In genomic region chr14:75052451-75052850, GRCm38 (mm10) we compare ENCODE assay signal across 13 mouse cellular contexts. TPM values are rescaled to one million over a fixed set of nuclear protein-coding genes. Genes with fewer than 3 reads are reported as not detected.
DNase-seq lines count a peak whose midpoint lies in the region; ATAC-seq and TF ChIP-seq lines count a peak whose summit lies in the region.
"Had no signal": no experiment of that assay in that cellular context is flagged by ENCODE, and none has a peak within 500 bp of the region (broad histone marks: within the 10 kb centered on the region; RNA-seq: fewer than 3 reads in every experiment).

No protein-coding gene starts in this region.

- no peak overlapping the region for H3K27ac ChIP-seq in heart, postnatal 0 days (ENCODE audit: low read depth)
- no peak overlapping the region for H3K27ac ChIP-seq in stomach, postnatal 0 days (replicated peaks)
- H3K27ac ChIP-seq: limb, embryonic 13.5 days; neural tube, embryonic 13.5 days had no signal

- H3K9me3 ChIP-seq in heart, postnatal 0 days (replicated peaks; ENCODE audit: control insufficient read depth, low read length): no peaks in the 10 kb centered on the region
- H3K9me3 ChIP-seq in stomach, postnatal 0 days (ENCODE audit: control insufficient read depth, low read length): no peaks in the 10 kb centered on the region
- H3K9me3 ChIP-seq: limb, embryonic 13.5 days; neural tube, embryonic 13.5 days had no signal

- no peaks in the 10 kb centered on the region for H3K27me3 ChIP-seq in heart, postnatal 0 days (ENCODE audit: control insufficient read depth, insufficient read depth, low read length)
- H3K27me3 ChIP-seq in stomach, postnatal 0 days (ENCODE audit: control insufficient read depth, insufficient read depth, low read length): no peaks in the 10 kb centered on the region
- H3K27me3 ChIP-seq: limb, embryonic 13.5 days; neural tube, embryonic 13.5 days had no signal

- no peak for TF ChIP-seq EP300 in heart, postnatal 0 days (IDR thresholded peaks at IDR 0.05; ENCODE audit: low read depth)
- no peak for TF ChIP-seq EP300 in stomach, postnatal 0 days (optimal IDR thresholded peaks at IDR 0.05)

- no peak overlapping the region for H3K4me2 ChIP-seq in heart, postnatal 0 days (ENCODE audit: low read depth, low read length)
- no peak overlapping the region for H3K4me2 ChIP-seq in stomach, postnatal 0 days (replicated peaks; ENCODE audit: low read depth)
- H3K4me2 ChIP-seq: heart, embryonic 11.5 days; limb, embryonic 13.5 days; neural tube, embryonic 13.5 days had no signal

- no peaks in the 10 kb centered on the region for H3K4me1 ChIP-seq in heart, postnatal 0 days (ENCODE audit: control insufficient read depth, insufficient read depth)
- no peaks in the 10 kb centered on the region for H3K4me1 ChIP-seq in stomach, postnatal 0 days (replicated peaks; ENCODE audit: control insufficient read depth, insufficient read depth)
- H3K4me1 ChIP-seq: limb, embryonic 13.5 days; neural tube, embryonic 13.5 days had no signal

- peaks cover 11% of the 10 kb centered on the region; the same call in 1 of the 2 replicates for H3K36me3 ChIP-seq in heart, postnatal 0 days (replicated peaks; ENCODE audit: control insufficient read depth, insufficient read depth, low read length)
- no peaks in the 10 kb centered on the region for H3K36me3 ChIP-seq in stomach, postnatal 0 days (ENCODE audit: control insufficient read depth, insufficient read depth, low read length)
- H3K36me3 ChIP-seq: limb, embryonic 13.5 days; neural tube, embryonic 13.5 days had no signal

- DNase-seq in heart, postnatal 0 days (ENCODE audit: low spot score): peak; percentile 16
- DNase-seq in heart, postnatal 25 days (ENCODE audit: low spot score): no peak
- DNase-seq in lung, postnatal 10 days: peak; percentile 20
- DNase-seq in lung, adult 18-20 months: no peak
- peak; percentile 28 for DNase-seq in ZHBTc4 (ENCODE audit: low read depth, low spot score)
- no peak for DNase-seq in stomach, postnatal 0 days (ENCODE audit: low spot score)
- DNase-seq in gastrocnemius, postnatal 36 days: no peak
- DNase-seq in layer of hippocampus, postnatal 10 days (ENCODE audit: low spot score in 2 of 2): no peak
- DNase-seq: adrenal gland, adult 8-10 months; cerebellum, adult 11 months had no signal

- no peak for ATAC-seq in heart, postnatal 0 days (ENCODE audit: insufficient read depth, low read depth)
- no peak for ATAC-seq in stomach, postnatal 0 days (ENCODE audit: low FRiP score, low TSS enrichment)

- intact Hi-C loops in heart, postnatal 25 days (cut with DNase I): no loop called here
- intact Hi-C loops in gastrocnemius, postnatal 36 days (cut with DNase I): no loop called here

- TF ChIP-seq CTCF in heart, postnatal 0 days (IDR thresholded peaks at IDR 0.05; ENCODE audit: low read depth): peak; percentile 29; the same call in 1 of the 2 replicates
- TF ChIP-seq CTCF in stomach, postnatal 0 days (IDR thresholded peaks at IDR 0.05; ENCODE audit: low read depth): peak; percentile 56

- H3K9ac ChIP-seq in heart, postnatal 0 days (replicated peaks; ENCODE audit: low read depth, low read length): no peak overlapping the region
- H3K9ac ChIP-seq in stomach, postnatal 0 days (ENCODE audit: low read length): no peak overlapping the region
- H3K9ac ChIP-seq: limb, embryonic 13.5 days; neural tube, embryonic 13.5 days had no signal

- WGBS in heart, postnatal 0 days: 58% methylated on average over 8 of the region's 8 CpGs
- 60% methylated on average over 8 of the region's 8 CpGs for WGBS in stomach, postnatal 0 days

- no peak overlapping the region for H3K4me3 ChIP-seq in heart, postnatal 0 days (ENCODE audit: low read depth, low read length)
- H3K4me3 ChIP-seq in stomach, postnatal 0 days (ENCODE audit: low read depth, low read length): no peak overlapping the region
- H3K4me3 ChIP-seq: limb, embryonic 13.5 days; neural tube, embryonic 13.5 days had no signal

RNA-seq across cellular contexts. Expression of gene Rubcnl, which starts 36.6 kb away (rescaled TPM):
- 2.9 and 4.4 TPM in 2 replicates for total RNA-seq in heart, postnatal 0 days (2014; rRNA removed; ENCODE audit: low replicate concordance)
- polyA plus RNA-seq in heart, postnatal 0 days (2015; fragmentation: Nextera tagmentation; extraction: Ambion mirVana): 1.0 and 1.1 TPM in 2 replicates
- 1 to 10 TPM in 1 of 2 experiments, under 1 TPM in 1; 0.49 to 1.1 TPM for total RNA-seq in heart, postnatal 25 days (2021)
- polyA plus RNA-seq in stomach, postnatal 0 days (2015; fragmentation: Nextera tagmentation; extraction: Ambion mirVana): 0.23 and 0.27 TPM in 2 replicates
- total RNA-seq in gastrocnemius, postnatal 36 days (2021): under 1 TPM; 0.10 to 0.12 TPM
- 1 to 10 TPM; 1.0 to 1.1 TPM for total RNA-seq in layer of hippocampus, postnatal 10 days (2021)

Comparison
In these comparisons a context has a peak if more than half of its experiments do, and no peak if none do; other contexts are left out.
1. DNase-seq: peak in heart, postnatal 0 days (single experiment), lung, postnatal 10 days (single experiment) and ZHBTc4 (single experiment); none in heart, postnatal 25 days (single experiment), lung, adult 18-20 months (0 of 2), stomach, postnatal 0 days (single experiment), gastrocnemius, postnatal 36 days (0 of 2) and layer of hippocampus, postnatal 10 days (0 of 2).